Mouse (Mus musculus): ENCODE results near the gene Ripk1. TPM values are rescaled to one million over a fixed set of nuclear protein-coding genes. Genes with fewer than 3 reads are reported as not detected.

Ripk1 gene
- polyA plus RNA-seq, 1 experiment from 2014 or later: 17.2 TPM

- DNase-seq (ENCODE audit: low spot score) (peak; percentile 40), ATAC-seq (replicated peaks; ENCODE audit: low FRiP score, low read depth) (peak; percentile 45; the same call in 1 of the 2 replicates)
- no peaks in the 10 kb centered on the region for H3K36me3 ChIP-seq (ENCODE audit: insufficient read depth, low read length)
- H3K27me3 ChIP-seq (ENCODE audit: insufficient read depth, low read length): no peaks in the 10 kb centered on the region
- no peak for TF ChIP-seq CTCF (IDR thresholded peaks at IDR 0.05; ENCODE audit: low read depth)
- peak overlapping the region; percentile 63 for H3K4me2 ChIP-seq (ENCODE audit: low read length)
- peak overlapping the region; percentile 61 for H3K9ac ChIP-seq (ENCODE audit: low read depth, low read length)
- H3K27ac ChIP-seq: peak overlapping the region; percentile 93
- no peaks in the 10 kb centered on the region for H3K9me3 ChIP-seq (replicated peaks; ENCODE audit: low read length)
- H3K4me3 ChIP-seq (replicated peaks; ENCODE audit: low read depth, low read length): peak overlapping the region; percentile 47
- 13% methylated on average over 14 of the region's 14 CpGs for WGBS
- H3K4me1 ChIP-seq (replicated peaks; ENCODE audit: insufficient read depth, low read length): peaks cover 4% of the 10 kb centered on the region; the same call in 1 of the 2 replicates
Observed at GRCm38 (mm10) chr13:33965056-33966024, 36.8 kb upstream of the Ripk1 start.

- Histone ChIP-seq H3K4me3 (replicated peaks; ENCODE audit: low read depth, low read length) (0 out of 2 replicates have a peak overlapping the region, but pooled peaks have one; percentile 47), H3K36me3 (ENCODE audit: insufficient read depth, low read length) (no peaks in the 10 kb centered on the region), H3K9ac (ENCODE audit: low read depth, low read length) (no peak overlapping the region), H3K27ac (no peak overlapping the region), H3K4me2 (ENCODE audit: low read length) (peak overlapping the region; percentile 63), H3K4me1 (replicated peaks; ENCODE audit: insufficient read depth, low read length) (peaks cover 4% of the 10 kb centered on the region; the same call in 1 of the 2 replicates), H3K9me3 (replicated peaks; ENCODE audit: low read length) (no peaks in the 10 kb centered on the region), H3K27me3 (ENCODE audit: insufficient read depth, low read length) (no peaks in the 10 kb centered on the region)
- WGBS: 49% methylated on average over 4 of the region's 4 CpGs
- DNase-seq (ENCODE audit: low spot score) (no peak), ATAC-seq (replicated peaks; ENCODE audit: low FRiP score, low read depth) (no peak)
- no peak for TF ChIP-seq CTCF (IDR thresholded peaks at IDR 0.05; ENCODE audit: low read depth)
Observed at GRCm38 (mm10) chr13:33966025-33966412, 36.1 kb upstream of the Ripk1 start.

GRCm38 (mm10) chr13:33966574-33966973 is 35.6 kb upstream of the Ripk1 start:
- no peak for TF ChIP-seq CTCF (IDR thresholded peaks at IDR 0.05; ENCODE audit: low read depth)
- H3K36me3 ChIP-seq (ENCODE audit: insufficient read depth, low read length): no peaks in the 10 kb centered on the region
- H3K4me2 ChIP-seq (ENCODE audit: low read length): no peak overlapping the region
- H3K9ac ChIP-seq (ENCODE audit: low read depth, low read length): no peak overlapping the region
- H3K9me3 ChIP-seq (replicated peaks; ENCODE audit: low read length): no peaks in the 10 kb centered on the region
- no peaks in the 10 kb centered on the region for H3K27me3 ChIP-seq (ENCODE audit: insufficient read depth, low read length)
- peaks cover 4% of the 10 kb centered on the region; the same call in 1 of the 2 replicates for H3K4me1 ChIP-seq (replicated peaks; ENCODE audit: insufficient read depth, low read length)
- ATAC-seq (replicated peaks; ENCODE audit: low FRiP score, low read depth) (no peak), DNase-seq (ENCODE audit: low spot score) (no peak)
- no peak overlapping the region for H3K27ac ChIP-seq
- H3K4me3 ChIP-seq (replicated peaks; ENCODE audit: low read depth, low read length): no peak overlapping the region

GRCm38 (mm10) chr13:33989625-33990024 is 12.5 kb upstream of the Ripk1 start:
- Histone ChIP-seq H3K4me3 (replicated peaks; ENCODE audit: low read depth, low read length) (no peak overlapping the region), H3K27me3 (ENCODE audit: insufficient read depth, low read length) (no peaks in the 10 kb centered on the region), H3K4me2 (ENCODE audit: low read length) (no peak overlapping the region), H3K36me3 (ENCODE audit: insufficient read depth, low read length) (peaks cover 9% of the 10 kb centered on the region), H3K9me3 (replicated peaks; ENCODE audit: low read length) (no peaks in the 10 kb centered on the region), H3K9ac (ENCODE audit: low read depth, low read length) (no peak overlapping the region), H3K4me1 (replicated peaks; ENCODE audit: insufficient read depth, low read length) (no peaks in the 10 kb centered on the region), H3K27ac (no peak overlapping the region)
- DNase-seq (ENCODE audit: low spot score) (no peak), ATAC-seq (replicated peaks; ENCODE audit: low FRiP score, low read depth) (no peak)
- 86% methylated on average over 5 of the region's 5 CpGs for WGBS
- TF ChIP-seq CTCF (IDR thresholded peaks at IDR 0.05; ENCODE audit: low read depth): no peak

- Histone ChIP-seq H3K4me2 (ENCODE audit: low read length) (no peak overlapping the region), H3K4me1 (replicated peaks; ENCODE audit: insufficient read depth, low read length) (no peaks in the 10 kb centered on the region), H3K4me3 (replicated peaks; ENCODE audit: low read depth, low read length) (no peak overlapping the region), H3K36me3 (ENCODE audit: insufficient read depth, low read length) (0 out of 2 replicates have a peak, but pooled peaks cover 4% of the 10 kb centered on the region), H3K27me3 (ENCODE audit: insufficient read depth, low read length) (no peaks in the 10 kb centered on the region), H3K27ac (no peak overlapping the region), H3K9me3 (replicated peaks; ENCODE audit: low read length) (no peaks in the 10 kb centered on the region), H3K9ac (ENCODE audit: low read depth, low read length) (no peak overlapping the region)
- ATAC-seq (replicated peaks; ENCODE audit: low FRiP score, low read depth) (peak; percentile 57), DNase-seq (ENCODE audit: low spot score) (peak; percentile 93)
- 29% methylated on average over 1 of the region's 1 CpGs for WGBS
- peak; percentile 96 for TF ChIP-seq CTCF (IDR thresholded peaks at IDR 0.05; ENCODE audit: low read depth)
Observed at GRCm38 (mm10) chr13:33995197-33995596, 7.0 kb upstream of the Ripk1 start.

GRCm38 (mm10) chr13:34003058-34003457 is 895 bp downstream of the Ripk1 start:
- no peak overlapping the region for H3K27ac ChIP-seq
- H3K9ac ChIP-seq (ENCODE audit: low read depth, low read length): peak overlapping the region; percentile 94
- H3K9me3 ChIP-seq (replicated peaks; ENCODE audit: low read length): no peaks in the 10 kb centered on the region
- DNase-seq (ENCODE audit: low spot score): no peak
- peak overlapping the region; percentile 87 for H3K4me2 ChIP-seq (ENCODE audit: low read length)
- no peaks in the 10 kb centered on the region for H3K27me3 ChIP-seq (ENCODE audit: insufficient read depth, low read length)
- WGBS: 4% methylated on average over 5 of the region's 5 CpGs
- H3K4me1 ChIP-seq (replicated peaks; ENCODE audit: insufficient read depth, low read length): peaks cover 3% of the 10 kb centered on the region; the same call in 1 of the 2 replicates
- no peak for ATAC-seq (replicated peaks; ENCODE audit: low FRiP score, low read depth)
- no peaks in the 10 kb centered on the region for H3K36me3 ChIP-seq (ENCODE audit: insufficient read depth, low read length)
- TF ChIP-seq CTCF (IDR thresholded peaks at IDR 0.05; ENCODE audit: low read depth): no peak
- peak overlapping the region; percentile 95 for H3K4me3 ChIP-seq (replicated peaks; ENCODE audit: low read depth, low read length)
